Mouse (Mus musculus) adrenal gland, adult 2 months (tissue): Measurements from ENCODE around the gene Ripor2. TPM values are rescaled to one million over a fixed set of nuclear protein-coding genes. Genes with fewer than 3 reads are reported as not detected.

ENCODE experiments used
- DNase-seq: peaks from one replicate; pipeline ENCODE4 v3.0.0; 2021
- polyA plus RNA-seq: library from polyadenylated mRNA; depleted of rRNA; stranded (reverse); fragments of >200 nt; gene quantifications from 2 replicates; pipeline ENCODE4 v1.2.3, GENCODE M21; 2012
- total RNA-seq, 2 experiments: library from RNA; stranded (reverse); gene quantifications; 2 replicates each; pipeline ENCODE4 v1.2.3; 2021

Gene Ripor2
- total and polyA plus RNA-seq, 3 experiments: 0.92 to 5.7 (median 4.6) TPM

- no peak for DNase-seq
Measured at GRCm38 (mm10) chr13:24648027-24648426, 66.0 kb downstream of the Ripor2 start.

GRCm38 (mm10) chr13:24648668-24649067, 66.7 kb downstream of the Ripor2 start:
- no peak for DNase-seq

- DNase-seq: no peak
Measured at GRCm38 (mm10) chr13:24649099-24649498, 67.1 kb downstream of the Ripor2 start.

GRCm38 (mm10) chr13:24651018-24651417, 69.0 kb downstream of the Ripor2 start:
- DNase-seq: no peak

GRCm38 (mm10) chr13:24654919-24655635, 73.1 kb downstream of the Ripor2 start:
- no peak for DNase-seq

- DNase-seq: no peak
Measured at GRCm38 (mm10) chr13:24656719-24657497, 74.9 kb downstream of the Ripor2 start.

GRCm38 (mm10) chr13:24666763-24667162, 84.8 kb downstream of the Ripor2 start:
- DNase-seq: no peak

- peak; percentile 52 for DNase-seq
Measured at GRCm38 (mm10) chr13:24668556-24668955, 86.6 kb downstream of the Ripor2 start.

- no peak for DNase-seq
Measured at GRCm38 (mm10) chr13:24670676-24671075, 88.7 kb downstream of the Ripor2 start.

GRCm38 (mm10) chr13:24679027-24679680, 97.2 kb downstream of the Ripor2 start:
- DNase-seq: no peak

GRCm38 (mm10) chr13:24680951-24681350, 99.0 kb downstream of the Ripor2 start:
- no peak for DNase-seq

GRCm38 (mm10) chr13:24682346-24682745, 100.4 kb downstream of the Ripor2 start:
- no peak for DNase-seq

GRCm38 (mm10) chr13:24684503-24684902, 102.5 kb downstream of the Ripor2 start:
- DNase-seq: no peak

- peak; percentile 56 for DNase-seq
Measured at GRCm38 (mm10) chr13:24685846-24686245, 103.9 kb downstream of the Ripor2 start.

GRCm38 (mm10) chr13:24686705-24687665, 105.0 kb downstream of the Ripor2 start:
- DNase-seq: peak; percentile 79

- no peak for DNase-seq
Measured at GRCm38 (mm10) chr13:24693312-24693711, 111.3 kb downstream of the Ripor2 start.

- no peak for DNase-seq
Measured at GRCm38 (mm10) chr13:24698746-24699145, 116.8 kb downstream of the Ripor2 start.

GRCm38 (mm10) chr13:24702128-24702527, 120.1 kb downstream of the Ripor2 start:
- DNase-seq: no peak

GRCm38 (mm10) chr13:24709656-24710396, 127.8 kb downstream of the Ripor2 start:
- DNase-seq: no peak

- no peak for DNase-seq
Measured at GRCm38 (mm10) chr13:24710968-24711367, 129.0 kb downstream of the Ripor2 start.

- DNase-seq: peak; percentile 28
Measured at GRCm38 (mm10) chr13:24712581-24713130, 130.7 kb downstream of the Ripor2 start.
